8 mouse cellular contexts compared by ENCODE assay signal in the genomic region with DNA sequence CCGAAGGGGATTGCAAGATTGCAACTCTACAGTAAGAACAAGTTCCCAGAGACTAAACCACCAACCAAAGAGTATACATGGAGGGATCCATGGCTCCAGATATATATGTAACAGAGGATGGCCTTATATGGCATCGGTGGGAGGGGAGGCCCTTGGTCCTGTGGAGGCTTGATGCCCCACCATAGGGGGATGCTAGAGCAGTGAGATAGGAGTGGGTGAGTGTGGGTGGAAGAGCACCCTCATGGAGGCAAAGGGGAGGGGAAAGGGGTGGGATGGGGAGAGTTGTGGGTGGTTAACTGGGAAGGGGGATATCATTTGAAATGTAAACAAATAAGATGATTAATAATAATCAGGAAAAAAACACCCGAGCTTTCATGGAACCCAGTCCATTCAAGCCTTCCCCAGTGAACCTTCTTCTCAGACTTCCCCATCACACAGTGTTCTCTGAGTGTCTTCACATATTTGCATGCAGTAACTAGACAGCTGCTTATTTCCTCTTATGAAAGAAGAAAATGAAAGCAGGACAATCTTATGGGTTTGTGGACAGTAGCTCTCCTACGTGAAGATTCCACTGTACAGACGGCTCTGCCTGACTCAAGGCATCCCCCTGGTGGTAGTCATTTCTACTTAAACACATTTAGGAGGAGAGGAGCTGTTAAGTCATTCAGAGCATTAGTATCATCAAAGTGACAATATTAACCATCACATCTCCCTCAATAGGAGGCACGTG.
DNase-seq lines count a peak whose midpoint lies in the region; TF ChIP-seq lines count a peak whose summit lies in the region.

No protein-coding gene starts in this region.

- no peaks in the 10 kb centered on the region for H3K36me3 ChIP-seq in C2C12 (ENCODE audit: control insufficient read depth, insufficient read depth)
- H3K36me3 ChIP-seq in heart, adult 2 months (ENCODE audit: control insufficient read depth, insufficient read depth, low read length): peaks cover 28% of the 10 kb centered on the region

- no peak for TF ChIP-seq POLR2A in heart, adult 2 months (IDR thresholded peaks at IDR 0.05; ENCODE audit: insufficient read depth, low read depth, low read length)

- peaks cover 4% of the 10 kb centered on the region for H3K79me3 ChIP-seq in C2C12 (ENCODE audit: low read depth)

- peak; percentile 64 for DNase-seq in adrenal gland, adult 2 months
- DNase-seq in adrenal gland, postnatal 4 days (ENCODE audit: low spot score in 2 of 2): no peak
- peak; percentile 64 for DNase-seq in c-Kit-positive CD71-negative TER-119-negative erythroid progenitor cells, embryonic 14.5 days (ENCODE audit: low read depth)
- DNase-seq in heart, adult 2 months: peak; percentile 19 to 53
- peak; percentile 78 for DNase-seq in kidney, postnatal 10 days
- DNase-seq in lung, postnatal 4 days: peak; percentile 40 to 69
- DNase-seq in spleen, postnatal 36 days (ENCODE audit: low spot score in 2 of 2): peak; percentile 76 to 85

- H3ac ChIP-seq in C2C12 (ENCODE audit: control insufficient read depth, insufficient read length, low read depth): no peak overlapping the region

- no peaks in the 10 kb centered on the region for H3K27me3 ChIP-seq in C2C12 (ENCODE audit: control insufficient read depth, insufficient read depth, insufficient read length)
- H3K27me3 ChIP-seq in heart, adult 2 months (ENCODE audit: control insufficient read depth, insufficient read depth, low read length): no peaks in the 10 kb centered on the region

- peak overlapping the region; percentile 26 for H3K27ac ChIP-seq in heart, adult 2 months

- TF ChIP-seq CTCF in C2C12 (IDR thresholded peaks at IDR 0.05; ENCODE audit: control insufficient read depth, insufficient read depth, insufficient read length): peak; percentile 45
- peak; percentile 94 for TF ChIP-seq CTCF in heart, adult 2 months (IDR thresholded peaks at IDR 0.05)

- TF ChIP-seq EP300 in heart, adult 2 months (IDR thresholded peaks at IDR 0.05; ENCODE audit: insufficient read depth, low read depth, low read length): peak; percentile 85

- no peak overlapping the region for H3K9ac ChIP-seq in heart, adult 2 months (ENCODE audit: low read depth, low read length)

- no peak overlapping the region for H3K4me3 ChIP-seq in C2C12 (ENCODE audit: insufficient read depth, poor library complexity, severe bottlenecking)
- H3K4me3 ChIP-seq in heart, adult 2 months: peak overlapping the region; percentile 17; the same call in 1 of the 2 replicates

- peaks cover 30% of the 10 kb centered on the region for H3K4me1 ChIP-seq in heart, adult 2 months (ENCODE audit: control insufficient read depth, insufficient read depth, low read length)

- H3K79me2 ChIP-seq in C2C12 (ENCODE audit: control insufficient read depth, insufficient read depth): peaks cover 22% of the 10 kb centered on the region
- H3K79me2 ChIP-seq in heart, adult 2 months (replicated peaks; ENCODE audit: control insufficient read depth, insufficient read depth, low read length): peaks cover 10% of the 10 kb centered on the region

- intact Hi-C loops in heart, adult 2 months (cut with DNase I): loop anchor here (1.0 to 5.0 kb wide), 5 partner anchors 55 to 239 kb away; no protein-coding TSS in a partner anchor

- WGBS in heart, adult 2 months: 44% methylated on average over 6 of the region's 6 CpGs

TF ChIP-seq in C2C12, 6 proteins besides CTCF, POLR2A, EP300 and RAD21:
- no peak for TF ChIP-seq MYOD1 (IDR thresholded peaks at IDR 0.05; ENCODE audit: control insufficient read depth, insufficient read length, low read depth)
- no peak for TF ChIP-seq MYOG (IDR thresholded peaks at IDR 0.05; ENCODE audit: control insufficient read depth, extremely low read depth, insufficient read length)
- TF ChIP-seq USF1 (IDR thresholded peaks at IDR 0.05; ENCODE audit: low read depth): no peak

Comparison
In these comparisons a context has a peak if more than half of its experiments do, and no peak if none do; other contexts are left out.
1. DNase-seq: peak in adrenal gland, adult 2 months (single experiment), c-Kit-positive CD71-negative TER-119-negative erythroid progenitor cells, embryonic 14.5 days (single experiment), heart, adult 2 months (2 of 2), kidney, postnatal 10 days (single experiment), lung, postnatal 4 days (2 of 2) and spleen, postnatal 36 days (2 of 2); none in adrenal gland, postnatal 4 days (0 of 2).